Mouse (Mus musculus): ENCODE measurements around the gene Olfr112. TPM values are rescaled to one million over a fixed set of nuclear protein-coding genes. Genes with fewer than 3 reads are reported as not detected.

The Olfr112 gene
- polyA plus RNA-seq (2017; shearing (Covaris generic)) = 0.24 TPM

DNA sequence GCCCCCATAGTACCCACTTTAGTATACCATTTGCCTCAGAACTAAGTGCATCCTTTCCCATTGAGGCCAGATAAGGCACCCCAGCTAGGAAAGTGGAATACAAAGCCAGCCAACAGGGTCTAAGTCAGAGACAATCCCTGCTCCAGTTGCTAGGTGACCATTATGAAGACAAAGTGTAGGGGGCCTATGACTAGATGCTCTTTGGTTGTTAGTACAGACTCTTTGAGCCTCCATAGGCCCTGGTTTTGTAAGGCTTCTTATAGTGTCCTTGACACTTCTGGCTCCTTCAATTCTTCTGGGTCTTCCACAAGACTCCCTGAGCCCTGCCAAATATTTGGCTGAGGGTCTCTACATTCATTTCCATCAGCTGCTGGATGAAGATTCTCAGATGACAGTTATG, at the start of gene Olfr112:
TSS of gene Olfr112 (minus strand) at position 101 of the 400 bp plus-strand sequence.

GRCm38 (mm10) chr17:37592643-37593042, 23.4 kb upstream of the Olfr112 start, which contains the start of gene Olfr114:
Gene Olfr114, minus strand, starts transcription at chr17:37592743.

DNA sequence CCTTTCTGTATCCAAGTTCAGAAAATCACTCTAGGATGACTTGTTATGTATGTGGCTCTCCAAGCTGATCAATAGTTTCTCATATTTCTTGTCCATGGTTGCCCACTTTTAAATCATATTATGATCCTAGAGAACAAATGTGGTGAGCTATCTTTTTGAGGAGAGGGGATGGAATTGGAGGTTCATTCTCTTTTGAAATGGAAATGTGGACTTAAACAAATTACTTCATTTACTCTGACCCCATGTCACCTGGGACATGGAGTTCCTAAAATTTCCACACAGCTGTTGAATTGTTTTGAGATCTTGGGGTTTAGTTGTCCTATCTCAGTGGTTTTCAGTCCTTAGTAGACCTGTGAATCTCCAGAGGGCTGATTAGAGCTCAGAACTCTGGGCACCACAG, 8.3 kb upstream of the Olfr112 start, which contains the start of gene Olfr113:
TSS of gene Olfr113 (minus strand) at position 101 of the 400 bp plus-strand sequence.

Other genes with a start within 250 kb of the Olfr112 start
- gene Olfr103, start 229.8 kb downstream of the Olfr112 start, polyA plus RNA-seq (2017; shearing (Covaris generic)) = not detected
- gene Olfr104-ps, start 209.9 kb downstream of the Olfr112 start, polyA plus RNA-seq (2017; shearing (Covaris generic)) = not detected
- gene Olfr105-ps, start 190.4 kb downstream of the Olfr112 start, polyA plus RNA-seq (2017; shearing (Covaris generic)) = not detected
- gene Olfr106-ps, start 179.1 kb downstream of the Olfr112 start, polyA plus RNA-seq (2017; shearing (Covaris generic)) = not detected
- gene Olfr107, start 170.2 kb downstream of the Olfr112 start, polyA plus RNA-seq (2017; shearing (Covaris generic)) = 0.09 TPM
- gene Olfr108, start 124.0 kb downstream of the Olfr112 start, polyA plus RNA-seq (2017; shearing (Covaris generic)) = not detected
- gene Olfr109, start 110.5 kb downstream of the Olfr112 start, polyA plus RNA-seq (2017; shearing (Covaris generic)) = not detected
- gene H2-M2, start 85.9 kb downstream of the Olfr112 start, polyA plus RNA-seq (2017; shearing (Covaris generic)) = not detected
- not detected for gene Olfr110, start 77.0 kb downstream of the Olfr112 start, polyA plus RNA-seq (2017; shearing (Covaris generic))
- gene Olfr111, start 61.4 kb downstream of the Olfr112 start, polyA plus RNA-seq (2017; shearing (Covaris generic)) = not detected
- not detected for gene Olfr113, start 8.2 kb upstream of the Olfr112 start, polyA plus RNA-seq (2017; shearing (Covaris generic))
- gene Olfr114, start 23.3 kb upstream of the Olfr112 start, polyA plus RNA-seq (2017; shearing (Covaris generic)) = not detected
- gene Olfr115, start 57.7 kb upstream of the Olfr112 start, polyA plus RNA-seq (2017; shearing (Covaris generic)) = not detected
- gene Olfr116, start 57.7 kb upstream of the Olfr112 start, polyA plus RNA-seq (2017; shearing (Covaris generic)) = not detected
- gene Olfr117, start 94.3 kb upstream of the Olfr112 start, polyA plus RNA-seq (2017; shearing (Covaris generic)) = not detected
- not detected for gene Olfr118, start 97.5 kb upstream of the Olfr112 start, polyA plus RNA-seq (2017; shearing (Covaris generic))
- gene Olfr119, start 127.1 kb upstream of the Olfr112 start, polyA plus RNA-seq (2017; shearing (Covaris generic)) = not detected
- not detected for gene Olfr120, start 152.4 kb upstream of the Olfr112 start, polyA plus RNA-seq (2017; shearing (Covaris generic))
- not detected for gene Olfr121, start 179.4 kb upstream of the Olfr112 start, polyA plus RNA-seq (2017; shearing (Covaris generic))
- not detected for gene Olfr122, start 199.2 kb upstream of the Olfr112 start, polyA plus RNA-seq (2017; shearing (Covaris generic))
- not detected for gene Olfr123, start 224.1 kb upstream of the Olfr112 start, polyA plus RNA-seq (2017; shearing (Covaris generic))
- not detected for gene Olfr124, start 230.4 kb upstream of the Olfr112 start, polyA plus RNA-seq (2017; shearing (Covaris generic))